Mouse (Mus musculus) cerebellum, adult 2 months (tissue): ENCODE measurements around the gene Lix1. TPM values are rescaled to one million over a fixed set of nuclear protein-coding genes. Genes with fewer than 3 reads are reported as not detected.

Experiments used
- DNase-seq, 2 experiments: peaks; one replicate each; pipeline ENCODE4 v3.0.0; 2021
- H3K27ac ChIP-seq: fragments of 200-500 bp; 2 replicates; pipeline ENCODE4 v1.5.1; 2012; ENCODE audit warnings: low read length, control low read depth, inconsistent platforms; ENCODE audit not compliant: insufficient read depth
- H3K27me3 ChIP-seq: fragments of 200-500 bp; 2 replicates; pipeline ENCODE4 v1.6.1; 2012; ENCODE audit warnings: inconsistent platforms, mild to moderate bottlenecking, low read length, moderate library complexity; ENCODE audit not compliant: control insufficient read depth, insufficient read depth
- H3K4me1 ChIP-seq: fragments of 200-500 bp; 2 replicates; pipeline ENCODE4 v1.6.1; 2011; ENCODE audit warnings: low read length; ENCODE audit not compliant: control insufficient read depth, insufficient read depth
- H3K4me3 ChIP-seq: fragments of 200-500 bp; replicated peaks from 2 replicates; pipeline ENCODE3; 2011; ENCODE audit warnings: mild to moderate bottlenecking, low read depth, low read length, control low read depth; ENCODE audit not compliant: insufficient read depth
- CTCF ChIP-seq: fragments of 200-500 bp; IDR thresholded peaks from 2 replicates; pipeline ENCODE4 v1.5.1; 2011; ENCODE audit warnings: low read depth, mild to moderate bottlenecking, control low read depth, low read length, moderate library complexity, borderline replicate concordance; ENCODE audit not compliant: insufficient read depth
- POLR2A ChIP-seq: fragments of 200-500 bp; IDR thresholded peaks from 2 replicates; pipeline ENCODE4 v1.6.1; 2011; ENCODE audit warnings: low read length, control low read depth, borderline replicate concordance; ENCODE audit not compliant: insufficient read depth
- WGBS: fragments of 180-500 bp; shearing (Covaris S2); methylation state at CpG from one replicate; pipeline ENCODE4 v1.1.7; 2018; 5-methylcytosine and 5-hydroxymethylcytosine counted together
- polyA plus RNA-seq: library from polyadenylated mRNA; depleted of rRNA; stranded (reverse); fragments of >200 nt; gene quantifications from 2 replicates; pipeline ENCODE4 v1.2.3, GENCODE M21; 2012; rRNA removed

The Lix1 gene
- polyA plus RNA-seq = 8.4 and 9.6 TPM in 2 replicates

DNA sequence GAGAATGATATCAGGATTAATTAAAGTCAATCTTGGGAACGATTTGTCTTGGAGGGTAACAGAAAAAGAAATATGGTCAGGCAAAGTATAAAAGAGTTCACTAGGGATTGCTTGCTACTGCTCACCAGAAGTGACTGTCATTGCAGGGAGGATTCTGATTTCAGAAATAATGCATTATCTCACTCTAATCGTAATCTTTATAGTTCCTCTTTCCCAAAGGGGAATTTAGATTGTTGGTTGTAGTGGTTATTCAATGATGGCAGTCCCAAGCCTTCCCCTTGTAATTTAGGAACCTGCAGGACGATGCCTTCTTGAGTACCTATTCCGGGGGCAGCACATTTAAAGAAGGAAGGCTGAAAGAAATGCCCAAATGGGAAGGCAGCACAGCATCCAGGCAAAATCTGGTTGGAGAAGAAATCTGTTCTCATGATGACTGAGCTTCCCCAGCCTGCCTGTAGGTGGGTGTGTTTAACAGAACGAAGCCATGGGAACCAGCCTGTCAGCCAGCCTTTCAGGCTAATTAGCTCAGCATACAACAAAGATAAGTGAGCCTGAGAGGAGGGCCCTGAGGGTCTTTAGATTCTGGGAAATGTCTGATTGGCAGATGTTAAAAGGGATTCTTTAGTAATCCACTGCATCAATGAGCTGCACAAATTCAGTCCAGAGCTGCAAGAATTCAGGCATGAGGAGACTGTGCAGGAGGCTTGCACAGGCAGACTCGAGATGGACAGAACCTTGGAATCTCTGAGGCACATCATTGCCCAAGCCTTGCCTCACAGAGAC lies at the start of gene Lix1:
Gene Lix1 (plus strand): TSS at position 451 of the 783 bp plus-strand sequence.
- no peak within 1 kb of the TSS for H3K27ac ChIP-seq
- 31% methylated on average over 6 of the region's 6 CpGs for WGBS
- DNase-seq = peak; percentile 37 to 39
- H3K27me3 ChIP-seq = no peaks in the 10 kb centered on the region
- no peak within 1 kb of the TSS for H3K4me3 ChIP-seq
- no peak for TF ChIP-seq POLR2A
- TF ChIP-seq CTCF = peak; percentile 52; the same call in 1 of the 2 replicates
- no peaks in the 10 kb centered on the region for H3K4me1 ChIP-seq

DNA sequence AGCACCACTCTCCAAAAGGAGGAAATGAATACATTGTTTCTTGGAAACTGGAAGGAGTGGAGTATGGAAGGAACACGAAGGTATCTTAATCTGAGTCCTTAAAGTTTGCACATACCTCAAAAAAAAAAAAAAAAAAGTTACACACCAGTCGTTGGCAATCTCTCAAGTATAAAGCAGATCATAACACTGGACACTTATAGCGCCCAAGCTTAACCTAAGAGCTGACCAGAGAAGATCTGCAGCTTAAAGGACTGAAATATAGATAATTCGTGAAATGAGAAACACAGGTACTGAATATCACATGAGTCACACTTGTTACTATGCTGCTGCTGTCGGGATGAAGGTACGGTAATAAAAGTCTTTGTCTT lies 28.9 kb upstream of the Lix1 start:
- TF ChIP-seq POLR2A = no peak
- no peak for TF ChIP-seq CTCF
- H3K27me3 ChIP-seq = no peaks in the 10 kb centered on the region
- 5% methylated on average over 6 of the region's 6 CpGs for WGBS
- H3K4me1 ChIP-seq = no peaks in the 10 kb centered on the region; the same call in 1 of the 2 replicates
- peak overlapping the region; percentile 100 for H3K4me3 ChIP-seq
- no peak for DNase-seq
- 0 out of 2 replicates have a peak overlapping the region, but pooled peaks have one; percentile 2 for H3K27ac ChIP-seq

DNA sequence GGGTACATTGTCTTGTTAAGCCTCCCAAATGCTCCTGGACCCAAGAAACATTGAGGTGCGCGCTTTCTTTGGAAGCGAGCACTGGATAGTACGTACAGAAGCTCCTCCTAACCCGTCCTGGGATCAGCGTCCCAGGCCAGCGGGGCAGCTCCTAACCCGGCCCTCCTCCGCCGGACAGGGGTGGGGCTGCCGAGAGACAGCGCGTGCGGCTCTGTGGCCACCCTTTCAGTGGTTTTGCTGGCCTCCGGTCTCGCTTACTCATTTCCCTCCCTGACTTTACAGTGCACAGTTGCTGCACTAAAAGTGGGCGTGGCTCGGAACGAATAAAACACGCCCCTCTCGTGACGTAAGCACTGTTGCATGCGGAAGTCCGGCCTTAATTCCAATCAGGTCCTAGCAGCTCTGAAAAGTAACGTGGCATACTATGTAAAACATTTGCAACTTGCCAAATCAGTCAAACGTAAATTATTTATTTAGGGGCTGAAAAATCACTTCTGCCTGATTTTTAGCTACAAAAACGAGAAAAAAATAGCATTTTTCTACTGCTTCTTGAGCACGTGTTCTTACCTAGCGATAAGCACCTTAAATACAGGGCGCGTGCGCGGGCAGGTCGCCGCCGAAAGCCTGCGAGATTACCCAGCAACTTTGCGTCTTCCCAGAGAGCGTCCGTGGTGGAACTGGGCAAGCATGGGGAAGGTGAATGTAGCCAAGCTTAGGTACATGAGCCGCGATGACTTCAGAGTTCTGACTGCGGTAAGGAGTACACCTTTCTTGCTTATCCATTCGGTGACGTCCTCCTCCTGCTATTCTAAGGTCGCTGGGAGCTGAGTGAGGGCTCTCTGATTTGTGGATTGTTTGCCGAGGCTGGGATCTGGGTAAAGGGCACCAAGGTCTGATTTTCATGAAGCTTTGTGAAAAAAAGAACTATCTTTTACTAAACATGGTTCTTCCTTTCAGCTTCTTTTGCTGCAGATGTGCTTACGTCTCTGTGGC lies 28.3 kb upstream of the Lix1 start, which contains the start of gene Riok2:
Gene Riok2 (plus strand): TSS at position 392 of the 993 bp plus-strand sequence.
- peak; percentile 93 for DNase-seq
- Histone ChIP-seq H3K4me1 (no peaks in the 10 kb centered on the region; the same call in 1 of the 2 replicates), H3K27me3 (no peaks in the 10 kb centered on the region), H3K4me3 (peak within 1 kb of the TSS; percentile 100), H3K27ac (peak within 1 kb of the TSS; percentile 64; the same call in 1 of the 2 replicates)
- TF ChIP-seq CTCF = no peak
- TF ChIP-seq POLR2A = peak; percentile 58; the same call in 1 of the 2 replicates
- WGBS = under 1% methylated on average over 48 of the region's 48 CpGs

DNA sequence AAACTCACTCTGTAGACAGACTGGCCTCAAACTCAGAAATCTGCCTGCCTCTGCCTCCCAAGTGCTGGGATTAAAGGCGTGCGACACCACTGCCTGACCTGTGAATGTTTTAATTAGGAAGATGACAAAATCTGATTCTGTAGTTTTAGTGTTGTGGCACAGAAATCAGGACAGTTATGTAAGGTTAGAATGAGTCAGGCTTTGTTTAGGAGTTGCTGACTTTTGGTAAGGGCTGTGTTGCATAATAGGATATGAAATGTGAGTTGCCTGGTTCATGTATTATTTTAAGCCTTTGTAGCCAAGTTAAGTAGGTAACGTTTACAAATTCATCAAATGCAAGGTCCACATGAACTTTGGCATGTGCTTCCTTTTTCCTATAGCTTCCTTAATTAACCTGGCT lies 26.9 kb upstream of the Lix1 start:
- 80% methylated on average over 3 of the region's 3 CpGs for WGBS
- no peaks in the 10 kb centered on the region for H3K27me3 ChIP-seq
- no peak for DNase-seq
- no peaks in the 10 kb centered on the region; the same call in 1 of the 2 replicates for H3K4me1 ChIP-seq
- TF ChIP-seq POLR2A = no peak
- no peak for TF ChIP-seq CTCF
- H3K4me3 ChIP-seq = no peak overlapping the region
- no peak overlapping the region for H3K27ac ChIP-seq

DNA sequence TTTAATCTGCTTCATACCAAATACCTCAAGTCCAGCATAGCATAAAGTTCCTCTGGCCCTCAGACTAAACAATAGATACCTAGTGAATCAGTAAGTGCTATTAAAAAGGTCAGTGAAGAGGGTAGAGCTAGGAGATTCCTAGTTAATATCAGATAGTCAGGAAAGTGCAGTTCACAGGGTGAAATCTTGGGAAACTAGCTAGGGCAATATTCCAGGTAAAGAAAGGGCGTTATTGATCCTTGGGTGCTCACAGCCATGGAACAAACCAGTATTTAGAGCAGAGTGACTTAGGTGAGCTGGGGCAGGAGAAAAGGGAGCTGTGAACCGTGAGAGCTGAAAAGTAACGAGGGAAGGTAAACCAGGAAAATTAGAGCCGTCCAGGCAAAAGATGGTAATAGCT lies 18.8 kb upstream of the Lix1 start:
- no peak overlapping the region for H3K4me3 ChIP-seq
- no peaks in the 10 kb centered on the region for H3K4me1 ChIP-seq
- TF ChIP-seq POLR2A (no peak), CTCF (no peak)
- H3K27ac ChIP-seq = no peak overlapping the region
- no peaks in the 10 kb centered on the region for H3K27me3 ChIP-seq
- WGBS = 96% methylated on average over 4 of the region's 4 CpGs
- DNase-seq = no peak

DNA sequence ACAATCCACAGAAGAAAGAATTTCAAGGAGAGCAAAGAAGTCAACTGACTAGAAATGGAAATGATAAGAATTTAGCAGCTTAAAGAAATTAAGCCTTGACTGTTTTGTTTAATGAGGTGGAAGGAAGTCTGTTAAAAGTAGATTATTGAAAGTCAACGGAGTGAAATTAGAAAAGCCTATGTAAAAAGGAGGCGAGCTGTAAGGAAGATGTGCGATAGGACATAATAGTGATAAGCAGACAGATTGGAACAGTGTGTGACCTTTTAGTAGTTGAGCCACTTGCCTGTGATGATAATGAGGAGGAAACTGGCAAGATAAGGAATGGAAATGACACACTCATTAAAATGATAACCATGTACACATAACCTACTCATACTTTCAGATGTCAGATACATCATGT lies 18.0 kb upstream of the Lix1 start:
- no peak overlapping the region for H3K4me3 ChIP-seq
- 96% methylated on average over 3 of the region's 3 CpGs for WGBS
- no peak overlapping the region for H3K27ac ChIP-seq
- no peak for DNase-seq
- TF ChIP-seq CTCF = no peak
- TF ChIP-seq POLR2A = no peak
- H3K27me3 ChIP-seq = no peaks in the 10 kb centered on the region
- no peaks in the 10 kb centered on the region for H3K4me1 ChIP-seq

DNA sequence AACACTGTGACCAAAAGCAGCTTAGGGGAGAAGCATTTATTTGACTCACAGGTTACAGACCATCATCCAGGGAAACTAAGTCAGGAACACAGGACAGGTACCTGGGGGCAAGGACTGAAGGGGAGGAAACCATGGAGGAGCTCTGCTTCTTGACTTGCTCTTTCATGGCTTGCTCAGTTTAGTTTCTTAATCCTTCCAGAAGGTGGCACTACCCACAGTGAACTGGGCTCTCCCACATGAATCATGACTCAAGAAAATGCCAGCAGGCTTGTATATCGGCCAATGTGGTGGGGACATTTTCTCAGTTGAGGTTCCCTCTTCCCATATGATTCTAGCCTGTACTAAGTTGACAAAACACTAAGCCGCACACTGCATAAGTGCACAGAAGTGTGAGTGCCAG lies 16.4 kb upstream of the Lix1 start:
- H3K27ac ChIP-seq = no peak overlapping the region
- TF ChIP-seq POLR2A (no peak), CTCF (no peak)
- H3K27me3 ChIP-seq = no peaks in the 10 kb centered on the region
- WGBS = 87% methylated on average over 2 of the region's 2 CpGs
- no peaks in the 10 kb centered on the region for H3K4me1 ChIP-seq
- DNase-seq = no peak
- no peak overlapping the region for H3K4me3 ChIP-seq
